Mouse (Mus musculus): ENCODE data around the gene Cmtm1. TPM values are rescaled to one million over a fixed set of nuclear protein-coding genes. Genes with fewer than 3 reads are reported as not detected.

Gene Cmtm1
- not detected in 2 replicates for polyA plus RNA-seq (2012; rRNA removed; ENCODE audit: low replicate concordance)

DNA sequence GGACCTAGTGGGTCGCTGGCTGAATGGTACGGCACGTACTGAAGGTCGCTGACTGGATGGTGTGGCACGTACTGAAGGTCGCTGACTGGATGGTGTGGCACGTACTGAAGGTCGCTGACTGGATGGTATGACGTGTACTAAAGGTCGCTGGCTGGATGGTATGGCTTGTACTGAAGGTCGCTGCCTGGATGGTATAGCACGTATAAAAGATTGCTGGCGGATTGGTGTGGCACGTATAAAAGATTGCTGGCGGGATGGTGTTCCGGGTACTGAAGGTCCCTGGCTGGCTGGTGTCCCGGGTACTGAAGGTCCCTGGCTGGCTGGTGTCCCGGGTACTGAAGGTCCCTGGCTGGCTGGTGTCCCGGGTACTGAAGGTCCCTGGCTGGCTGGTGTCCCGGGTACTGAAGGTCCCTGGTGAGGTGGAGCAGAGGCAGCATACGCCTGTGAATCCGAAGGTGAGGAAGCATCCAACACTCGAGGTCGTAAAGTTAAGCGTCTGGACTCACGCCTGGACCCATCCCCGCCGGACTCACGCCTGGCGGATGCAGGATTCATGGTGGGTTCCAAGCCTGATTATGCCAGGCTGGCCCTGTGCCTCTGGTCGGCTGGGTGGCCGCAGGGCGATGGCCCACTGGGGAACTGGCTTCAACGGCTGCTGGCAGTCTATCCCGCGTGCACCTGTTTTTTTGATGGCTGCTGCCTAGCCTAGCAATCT, at the start of gene Cmtm1, which contains the start of gene Gm45711:
Gene Cmtm1 (minus strand): TSS at position 705 of the 715 bp plus-strand sequence.
Gene Gm45711 (minus strand): TSS at position 641 of the 715 bp plus-strand sequence.

DNA sequence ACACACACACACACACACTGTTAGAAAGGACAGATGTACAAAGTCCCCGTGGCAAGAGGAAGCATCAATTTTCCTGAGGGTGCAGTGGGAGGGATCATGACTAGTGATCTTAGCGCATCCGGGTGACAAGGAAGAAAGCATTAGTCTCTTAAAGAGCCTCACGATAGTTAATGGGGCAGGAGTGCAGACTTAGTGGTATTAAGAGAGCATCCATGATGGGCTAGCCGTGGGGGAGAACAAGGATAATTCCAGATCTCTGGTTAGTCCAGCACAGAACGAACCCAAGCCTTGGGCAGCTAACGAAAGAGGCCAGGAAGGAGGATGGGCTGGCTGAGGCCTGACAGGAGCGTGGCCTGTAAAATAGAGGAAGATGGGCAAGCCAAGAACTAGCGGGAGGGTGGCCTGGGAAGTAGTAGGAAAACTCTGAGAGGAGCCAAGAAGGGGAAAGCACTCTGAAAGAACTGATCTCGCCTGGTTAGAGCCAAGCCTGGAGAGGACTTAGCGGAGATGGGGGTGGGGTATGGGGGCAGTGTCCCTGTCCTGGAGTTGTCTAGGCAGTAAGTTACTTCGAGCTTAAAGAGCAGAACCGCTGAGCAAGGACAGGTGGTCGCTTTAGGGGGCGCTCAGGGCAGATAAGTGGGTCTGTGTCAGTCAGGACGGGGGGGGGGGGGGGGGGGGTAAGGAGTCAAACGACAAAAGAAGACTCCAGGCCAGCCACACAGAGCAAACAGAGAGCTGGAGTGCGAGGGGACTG, 29.5 kb upstream of the Cmtm1 start, which contains the start of gene Cmtm3:
Gene Cmtm3 (plus strand): TSS at position 182 of the 754 bp plus-strand sequence.

DNA sequence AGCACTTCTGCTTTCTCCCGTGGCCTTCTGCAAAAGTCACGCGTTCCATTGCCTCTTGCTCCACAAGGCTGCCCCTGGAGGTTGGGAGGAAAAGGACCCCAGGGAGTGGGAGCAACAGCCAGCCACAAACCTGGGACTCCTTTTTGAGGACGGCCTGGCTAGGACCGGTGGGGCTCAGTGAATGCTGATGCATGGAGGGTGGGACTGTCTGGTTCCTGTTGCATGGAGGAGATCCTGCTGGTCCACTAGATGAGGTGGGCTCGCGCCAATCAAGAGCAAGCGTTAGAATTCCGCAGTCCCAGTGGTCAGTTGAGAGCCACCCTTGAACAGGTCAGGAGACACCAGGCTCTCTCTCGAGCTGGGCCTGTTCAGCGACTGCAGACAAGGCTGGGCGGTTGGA, 12.0 kb upstream of the Cmtm1 start, which contains the start of gene Cmtm2b:
Gene Cmtm2b (plus strand): TSS at position 301 of the 400 bp plus-strand sequence.

DNA sequence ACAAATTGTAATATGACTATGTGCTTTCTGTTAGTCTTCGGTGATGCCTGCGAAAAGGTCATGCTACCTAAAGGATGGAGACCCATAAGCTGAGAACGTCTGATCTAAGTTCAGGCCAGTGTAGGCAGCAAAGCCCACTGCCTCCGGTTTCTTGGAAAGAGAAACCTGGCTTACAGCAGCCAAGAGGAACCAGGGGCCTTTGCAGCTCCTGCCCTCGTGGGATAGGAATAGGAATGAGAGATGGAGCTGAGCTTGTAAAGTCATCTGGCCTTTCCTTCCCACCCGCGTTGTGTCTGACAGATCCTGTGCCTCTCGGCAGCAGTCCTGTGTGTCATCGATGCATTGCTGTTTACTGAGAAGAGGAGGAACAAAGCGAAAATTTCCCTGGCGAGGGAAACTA, 11.3 kb upstream of the Cmtm1 start, which contains the start of gene Gm11020:
Gene Gm11020 (plus strand): TSS at position 301 of the 400 bp plus-strand sequence.

DNA sequence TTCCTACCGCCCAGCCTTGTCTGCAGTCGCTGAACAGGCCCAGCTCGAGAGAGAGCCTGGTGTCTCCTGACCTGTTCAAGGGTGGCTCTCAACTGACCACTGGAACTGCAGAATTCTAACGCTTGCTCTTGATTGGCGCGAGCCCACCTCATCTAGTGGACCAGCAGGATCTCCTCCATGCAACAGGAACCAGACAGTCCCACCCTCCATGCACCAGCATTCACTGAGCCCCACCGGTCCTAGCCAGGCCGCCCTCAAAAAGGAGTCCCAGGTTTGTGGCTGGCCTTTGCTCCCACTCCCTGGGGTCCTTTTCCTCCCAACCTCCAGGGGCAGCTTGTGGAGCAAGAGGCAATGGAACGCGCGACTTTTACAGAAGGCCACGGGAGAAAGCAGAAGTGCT, 16.9 kb downstream of the Cmtm1 start, which contains the start of gene Cmtm2a:
Gene Cmtm2a (minus strand): TSS at position 101 of the 400 bp plus-strand sequence.

DNA sequence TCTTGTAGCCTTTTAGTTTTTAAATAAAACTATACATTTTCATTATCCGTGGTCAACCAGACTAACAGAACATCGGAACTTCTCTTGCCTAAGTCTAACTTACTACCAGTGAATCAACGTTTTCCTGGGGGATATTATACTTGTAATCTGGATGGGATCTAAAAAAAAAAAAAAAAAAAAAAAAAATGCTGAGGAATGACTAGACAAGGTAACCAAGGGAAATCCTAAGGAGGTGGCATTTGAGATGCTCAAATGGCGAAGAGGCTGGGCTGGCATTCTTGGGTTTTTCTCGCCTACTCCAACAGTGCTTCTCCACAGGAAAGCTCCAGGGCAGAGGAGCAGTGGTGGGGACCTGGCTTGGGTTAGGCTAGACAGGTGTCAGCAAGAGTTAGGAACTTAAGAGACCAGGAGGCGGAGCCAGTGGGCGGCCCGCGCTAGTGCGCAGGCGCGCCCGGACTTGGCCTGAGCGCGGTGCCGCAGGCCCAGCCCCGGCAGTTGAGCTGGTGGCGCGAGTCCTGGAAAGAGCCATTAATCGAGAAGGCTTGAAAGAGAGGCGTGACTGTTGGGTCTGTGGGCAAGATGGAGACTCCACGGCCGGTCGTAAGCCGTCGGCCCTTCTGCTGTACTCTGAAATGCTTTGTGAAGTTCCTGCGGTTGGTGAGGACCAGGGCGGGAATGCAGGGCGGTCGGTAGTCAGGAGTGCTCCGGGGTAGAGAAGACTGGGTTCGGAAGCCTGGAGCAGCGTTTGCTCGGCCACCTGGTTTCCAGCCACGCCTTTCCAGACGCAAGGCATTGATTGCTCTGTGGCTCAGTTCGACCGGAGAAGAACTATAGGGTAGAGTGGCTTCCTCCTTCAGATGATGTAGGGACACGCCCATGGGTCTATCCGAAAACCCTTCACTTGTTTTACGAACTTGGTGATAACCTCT, 59.2 kb downstream of the Cmtm1 start, which contains the start of gene Cklf:
Gene Cklf (plus strand): TSS at position 423 of the 929 bp plus-strand sequence.

DNA sequence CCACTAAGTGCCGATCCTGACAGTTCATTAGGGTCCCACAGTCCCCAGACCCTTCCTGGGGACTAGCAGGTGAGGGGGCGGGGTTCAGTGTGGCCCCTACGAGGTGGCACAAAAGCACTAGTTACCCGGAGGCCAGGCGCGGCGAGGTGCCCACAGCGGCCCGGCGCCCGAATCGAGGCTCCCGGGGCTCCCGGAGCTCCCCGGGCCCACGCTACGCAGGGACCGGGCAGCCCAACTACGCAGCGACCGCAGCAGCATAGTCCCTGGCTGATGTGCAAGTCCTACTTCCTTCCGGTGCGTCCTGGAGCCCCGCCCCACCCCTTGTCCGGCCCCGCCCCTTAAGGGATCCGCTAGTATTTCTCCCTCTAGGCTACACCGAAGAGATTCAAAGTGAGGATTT, 61.7 kb downstream of the Cmtm1 start, which contains the start of gene Tk2:
Gene Tk2 (minus strand): TSS at position 283 of the 400 bp plus-strand sequence.

Other genes with a start within 250 kb of the Cmtm1 start
- gene Cdh5, start 208.5 kb downstream of the Cmtm1 start, polyA plus RNA-seq (2012; rRNA removed; ENCODE audit: low replicate concordance): 134 and 263 TPM in 2 replicates
- gene Bean1, start 139.7 kb downstream of the Cmtm1 start, polyA plus RNA-seq (2012; rRNA removed; ENCODE audit: low replicate concordance): 2.3 and 5.7 TPM in 2 replicates
- gene Tk2, start 61.6 kb downstream of the Cmtm1 start, polyA plus RNA-seq (2012; rRNA removed; ENCODE audit: low replicate concordance): 28.2 and 30.0 TPM in 2 replicates
- gene Cklf, start 59.3 kb downstream of the Cmtm1 start, polyA plus RNA-seq (2012; rRNA removed; ENCODE audit: low replicate concordance): 6.3 and 14.7 TPM in 2 replicates
- not detected in 2 replicates for gene Cmtm2a, start 17.0 kb downstream of the Cmtm1 start, polyA plus RNA-seq (2012; rRNA removed; ENCODE audit: low replicate concordance)
- not detected in 2 replicates for gene Gm45711, start 64 bp downstream of the Cmtm1 start, polyA plus RNA-seq (2012; rRNA removed; ENCODE audit: low replicate concordance)
- gene Gm11020, start 11.4 kb upstream of the Cmtm1 start, polyA plus RNA-seq (2012; rRNA removed; ENCODE audit: low replicate concordance): not detected in 2 replicates
- not detected in 2 replicates for gene Cmtm2b, start 12.1 kb upstream of the Cmtm1 start, polyA plus RNA-seq (2012; rRNA removed; ENCODE audit: low replicate concordance)
- gene Cmtm3, start 29.3 kb upstream of the Cmtm1 start, polyA plus RNA-seq (2012; rRNA removed; ENCODE audit: low replicate concordance): 149 and 286 TPM in 2 replicates
- 12.0 and 20.6 TPM in 2 replicates for gene Cmtm4, start 85.7 kb upstream of the Cmtm1 start, polyA plus RNA-seq (2012; rRNA removed; ENCODE audit: low replicate concordance)
- gene Dync1li2, start 132.9 kb upstream of the Cmtm1 start, polyA plus RNA-seq (2012; rRNA removed; ENCODE audit: low replicate concordance): 26.5 and 32.8 TPM in 2 replicates
- not detected in 2 replicates for gene Terb1, start 199.8 kb upstream of the Cmtm1 start, polyA plus RNA-seq (2012; rRNA removed; ENCODE audit: low replicate concordance)
- gene Nae1, start 224.5 kb upstream of the Cmtm1 start, polyA plus RNA-seq (2012; rRNA removed; ENCODE audit: low replicate concordance): 12.8 and 19.6 TPM in 2 replicates
- 6.9 and 25.1 TPM in 2 replicates for gene Car7, start 224.5 kb upstream of the Cmtm1 start, polyA plus RNA-seq (2012; rRNA removed; ENCODE audit: low replicate concordance)

Data from subcutaneous adipose tissue, adult 2 months (tissue).